Mouse (Mus musculus) brain, adult 2 months (tissue): Measurements from ENCODE around the gene Tnfsf13b.

Experiments
- DNase-seq: peaks from one replicate; pipeline ENCODE4 v3.0.0; 2011; ENCODE audit warnings: low read depth, low spot score

Tnfsf13b gene

GRCm38 (mm10) chr8:10006156-10006985 is at the start of gene Tnfsf13b:
Gene Tnfsf13b (plus strand): TSS chr8:10006467.
- DNase-seq, result peak; percentile 28

- no peak for DNase-seq
Observed at GRCm38 (mm10) chr8:9958338-9958737, 47.9 kb upstream of the Tnfsf13b start.

- DNase-seq, result no peak
Observed at GRCm38 (mm10) chr8:9959919-9960318, 46.3 kb upstream of the Tnfsf13b start.

- DNase-seq, result no peak
Observed at GRCm38 (mm10) chr8:9971866-9972265, 34.4 kb upstream of the Tnfsf13b start.

DNA sequence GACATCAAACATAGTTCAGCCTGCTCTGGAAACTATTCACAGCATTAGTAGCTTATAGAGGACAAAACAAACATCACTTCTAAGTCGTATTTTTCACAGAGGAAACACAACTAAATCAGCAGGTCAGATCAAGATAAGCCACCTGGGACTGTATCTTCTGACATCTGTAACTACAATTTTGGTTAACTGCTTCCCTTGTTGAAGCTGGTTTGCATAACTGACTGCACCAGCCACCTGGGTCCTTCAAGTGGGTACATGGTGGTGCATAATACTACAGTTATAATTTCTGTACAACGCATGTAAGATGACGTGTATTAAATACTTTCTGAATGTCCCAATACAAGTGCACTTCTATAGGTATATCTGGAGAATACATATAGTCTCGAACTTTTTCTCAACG is 31.0 kb upstream of the Tnfsf13b start:
- no peak for DNase-seq

GRCm38 (mm10) chr8:9975898-9976611 is 30.2 kb upstream of the Tnfsf13b start:
- peak; percentile 99 for DNase-seq

GRCm38 (mm10) chr8:9977016-9977415 is 29.3 kb upstream of the Tnfsf13b start:
- DNase-seq, result no peak

GRCm38 (mm10) chr8:9977573-9978314 is 28.5 kb upstream of the Tnfsf13b start, which contains the start of the genes Lig4 and Abhd13:
Gene Lig4 (minus strand): TSS chr8:9977686.
Gene Abhd13 (plus strand): TSS chr8:9977707.
- DNase-seq, result peak; percentile 99

DNA sequence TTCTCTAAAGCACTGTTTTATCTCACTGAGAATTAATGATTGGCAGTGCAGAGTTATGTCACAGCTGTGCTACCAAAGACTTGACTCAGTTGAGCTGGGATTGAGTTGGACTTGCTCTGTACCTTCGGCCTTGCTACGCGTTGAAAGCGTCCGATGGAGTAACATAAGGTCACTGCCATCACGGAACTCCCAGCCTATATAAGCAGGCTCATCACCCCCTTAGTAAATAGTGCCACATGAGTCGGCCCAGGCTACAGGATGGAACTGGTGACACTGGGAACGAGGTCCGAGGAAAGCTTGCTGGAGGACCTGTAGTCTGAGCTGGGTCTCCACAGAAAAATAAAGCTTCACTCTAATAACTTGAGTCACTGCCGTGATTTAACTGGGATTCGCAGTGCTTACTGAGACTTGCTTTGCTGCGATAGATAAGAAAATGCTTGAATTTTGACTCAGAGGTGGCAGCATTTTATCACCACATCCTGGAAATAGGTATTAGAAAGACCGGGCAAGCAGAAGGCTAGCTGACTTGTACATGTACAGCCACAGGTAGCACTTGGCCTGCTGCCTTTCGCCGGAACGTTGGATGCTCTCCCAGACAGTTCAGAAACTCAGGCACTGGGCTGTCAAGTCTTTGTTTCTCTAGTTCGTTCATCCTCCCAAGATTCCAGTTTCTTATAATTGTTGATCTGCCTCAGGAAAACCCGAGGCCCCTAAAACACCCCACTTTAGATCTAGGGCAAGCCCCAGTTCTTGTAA is 27.6 kb upstream of the Tnfsf13b start:
- peak; percentile 37 for DNase-seq

GRCm38 (mm10) chr8:9979746-9980145 is 26.5 kb upstream of the Tnfsf13b start:
- no peak for DNase-seq

DNA sequence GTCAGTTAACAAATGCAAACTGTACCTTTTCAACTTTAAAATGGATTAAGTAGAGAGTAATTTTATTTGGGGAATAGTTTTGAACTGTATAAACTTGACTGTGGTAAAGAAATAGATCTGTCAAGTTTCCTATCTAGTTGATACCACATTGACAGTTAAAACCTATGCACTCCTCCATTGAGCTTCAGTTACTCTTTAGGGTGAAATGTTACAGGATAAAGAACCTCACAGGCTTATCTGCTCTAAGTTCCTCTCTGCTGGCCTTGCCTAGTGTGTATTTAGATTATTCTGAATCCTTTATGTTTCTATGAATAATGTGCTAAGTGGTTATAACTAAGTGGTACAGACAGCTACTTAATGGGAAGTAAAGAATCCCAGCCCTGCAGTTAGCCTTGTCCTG is 26.1 kb upstream of the Tnfsf13b start:
- DNase-seq, result no peak

DNA sequence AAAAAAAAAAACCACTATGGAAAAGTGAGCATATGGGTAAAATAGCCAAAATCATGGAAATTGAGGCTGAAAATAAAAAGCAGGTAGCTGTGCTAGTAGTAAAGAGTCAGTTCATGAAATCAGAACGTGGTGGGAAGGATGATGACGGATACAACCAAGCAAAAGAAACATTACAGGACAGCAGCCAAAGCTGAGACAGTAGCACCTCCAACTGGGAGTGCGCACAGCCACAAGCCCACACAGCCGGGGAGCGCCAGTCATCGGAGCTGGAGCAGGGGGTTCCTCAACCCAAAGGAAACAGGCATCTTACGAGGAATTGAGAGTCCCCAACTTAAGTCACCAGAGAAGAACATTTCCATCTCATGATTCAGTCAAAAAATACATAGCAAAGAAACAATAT is 2.2 kb upstream of the Tnfsf13b start:
- peak; percentile 34 for DNase-seq

- DNase-seq, result peak; percentile 83
Observed at GRCm38 (mm10) chr8:10006986-10007659, 856 bp downstream of the Tnfsf13b start.

DNA sequence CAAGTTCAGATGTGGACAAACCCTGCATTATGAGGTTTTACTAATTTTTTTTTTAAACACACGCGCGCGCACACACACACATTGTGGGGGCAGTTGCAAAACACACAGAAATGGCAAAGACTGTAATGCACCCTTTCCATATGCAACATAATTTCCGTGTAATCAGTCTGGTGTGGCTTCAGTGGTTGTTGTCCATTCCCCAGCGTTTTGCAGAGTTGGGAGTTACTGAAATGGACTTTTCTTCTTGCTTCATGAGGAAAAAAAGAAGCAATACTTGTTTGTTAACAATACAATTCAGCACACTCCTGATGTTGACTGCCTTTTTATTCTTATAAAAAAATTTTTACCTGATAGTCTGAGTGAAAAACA is 1.4 kb downstream of the Tnfsf13b start:
- DNase-seq, result no peak

DNA sequence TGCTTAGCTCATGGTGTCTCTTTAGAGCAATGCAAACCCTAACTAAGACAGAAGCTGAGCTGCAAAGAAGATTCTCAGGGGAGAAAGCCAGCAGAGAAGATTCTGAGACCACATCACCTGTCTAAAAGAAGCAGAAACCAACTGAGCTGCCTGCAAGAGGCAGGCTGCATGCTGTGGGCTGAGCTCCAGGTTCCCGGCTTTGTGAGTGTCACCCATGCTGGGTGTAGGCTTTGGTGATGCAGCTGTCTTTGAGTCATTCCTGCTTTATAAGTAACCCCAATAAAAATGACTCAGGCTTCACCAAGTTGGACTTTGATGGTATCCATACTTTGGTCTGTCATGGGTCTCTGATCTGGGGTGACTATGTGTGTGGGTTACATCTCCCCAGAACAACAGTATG is 10.0 kb downstream of the Tnfsf13b start:
- DNase-seq, result peak; percentile 56

- DNase-seq, result peak; percentile 69
Observed at GRCm38 (mm10) chr8:10017231-10017630, 11.0 kb downstream of the Tnfsf13b start.

GRCm38 (mm10) chr8:10030320-10031060 is 24.2 kb downstream of the Tnfsf13b start:
- no peak for DNase-seq

- DNase-seq, result no peak
Observed at GRCm38 (mm10) chr8:10031177-10031576, 24.9 kb downstream of the Tnfsf13b start.

- no peak for DNase-seq
Observed at GRCm38 (mm10) chr8:10040866-10041265, 34.6 kb downstream of the Tnfsf13b start.
